Mouse (Mus musculus): ENCODE data around the gene Pom121l2. TPM values are rescaled to one million over a fixed set of nuclear protein-coding genes. Genes with fewer than 3 reads are reported as not detected.
A peak's percentile ranks its signal among the peaks of the same experiment; 100 is the strongest.
"Not testable (repeated sequence)": the region's sequence is repeated elsewhere in the genome, so short reads cannot be mapped to it uniquely, and the experiment has no call there.

Pom121l2 gene
- polyA plus RNA-seq, 1 experiment from 2014 or later: 0.07 TPM

DNA sequence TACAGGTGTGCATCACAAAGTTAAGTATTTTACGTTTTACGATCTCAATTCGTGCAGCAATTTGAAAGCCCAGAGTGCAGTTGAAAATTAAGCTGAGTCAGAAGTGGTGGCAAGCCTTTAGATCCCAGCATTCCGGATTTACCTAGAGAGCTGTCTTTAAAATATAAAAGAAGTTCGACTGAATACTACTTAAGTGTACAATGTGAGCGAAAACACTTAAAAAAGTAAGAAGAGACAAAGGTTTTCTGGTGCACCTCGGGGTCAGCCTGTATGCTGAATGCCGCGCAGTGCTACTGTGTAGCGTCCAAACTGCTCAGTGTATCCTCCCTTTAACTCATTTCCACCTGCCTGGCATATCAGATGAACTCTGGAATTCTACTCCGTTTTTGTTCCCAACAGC, 40.6 kb downstream of the Pom121l2 start:
- H3K27ac ChIP-seq (replicated peaks): peak overlapping the region; percentile 50
- peak overlapping the region; percentile 78 for H3K4me2 ChIP-seq
- ATAC-seq (ENCODE audit: extremely low read depth, insufficient number of reproducible peaks, low FRiP score, low TSS enrichment): no peak
- H3K9ac ChIP-seq: peak overlapping the region; percentile 81
- no peaks in the 10 kb centered on the region for H3K36me3 ChIP-seq
- no peaks in the 10 kb centered on the region for H3K9me3 ChIP-seq
- WGBS: 0% methylated on average over 11 of the region's 11 CpGs
- H3K4me1 ChIP-seq: peaks cover 5% of the 10 kb centered on the region; the same call in 1 of the 2 replicates
- peaks cover 20% of the 10 kb centered on the region for H3K27me3 ChIP-seq (replicated peaks)
- H3K4me3 ChIP-seq: peak overlapping the region; percentile 67

- WGBS: under 1% methylated on average over 9 of the region's 9 CpGs
- no peak; the same call in 1 of the 2 replicates for ATAC-seq (ENCODE audit: extremely low read depth, insufficient number of reproducible peaks, low FRiP score, low TSS enrichment)
- H3K27ac ChIP-seq (replicated peaks): peak overlapping the region; percentile 50
Measured at GRCm38 (mm10) chr13:22022241-22022640, 41.2 kb downstream of the Pom121l2 start.

GRCm38 (mm10) chr13:22026058-22027031, 45.4 kb downstream of the Pom121l2 start:
- no peaks in the 10 kb centered on the region for H3K9me3 ChIP-seq
- H3K27ac ChIP-seq (replicated peaks): peak overlapping the region; percentile 25; the same call in 1 of the 2 replicates
- H3K36me3 ChIP-seq: no peaks in the 10 kb centered on the region
- H3K27me3 ChIP-seq (replicated peaks): no peaks in the 10 kb centered on the region
- H3K9ac ChIP-seq: peak overlapping the region; percentile 84
- H3K4me3 ChIP-seq: peak overlapping the region; percentile 67
- ATAC-seq (ENCODE audit: extremely low read depth, insufficient number of reproducible peaks, low FRiP score, low TSS enrichment): no peak
- 1% methylated on average over 35 of the region's 35 CpGs for WGBS
- peaks cover 12% of the 10 kb centered on the region for H3K4me1 ChIP-seq
- H3K4me2 ChIP-seq: peak overlapping the region; percentile 69

More at GRCm38 (mm10) chr13:22022241-22022640, 41.2 kb downstream of the Pom121l2 start:
- Histone ChIP-seq H3K4me1 (peaks cover 5% of the 10 kb centered on the region; the same call in 1 of the 2 replicates), H3K27me3 (replicated peaks) (peaks cover 19% of the 10 kb centered on the region), H3K4me3 (peak overlapping the region; percentile 67), H3K9ac (peak overlapping the region; percentile 81), H3K4me2 (peak overlapping the region; percentile 78), H3K9me3 (no peaks in the 10 kb centered on the region), H3K36me3 (no peaks in the 10 kb centered on the region)

- ATAC-seq (ENCODE audit: extremely low read depth, insufficient number of reproducible peaks, low FRiP score, low TSS enrichment): peak; percentile 80
- WGBS: 1% methylated on average over 40 of the region's 40 CpGs
Measured at GRCm38 (mm10) chr13:22028673-22029460, 47.9 kb downstream of the Pom121l2 start.

DNA sequence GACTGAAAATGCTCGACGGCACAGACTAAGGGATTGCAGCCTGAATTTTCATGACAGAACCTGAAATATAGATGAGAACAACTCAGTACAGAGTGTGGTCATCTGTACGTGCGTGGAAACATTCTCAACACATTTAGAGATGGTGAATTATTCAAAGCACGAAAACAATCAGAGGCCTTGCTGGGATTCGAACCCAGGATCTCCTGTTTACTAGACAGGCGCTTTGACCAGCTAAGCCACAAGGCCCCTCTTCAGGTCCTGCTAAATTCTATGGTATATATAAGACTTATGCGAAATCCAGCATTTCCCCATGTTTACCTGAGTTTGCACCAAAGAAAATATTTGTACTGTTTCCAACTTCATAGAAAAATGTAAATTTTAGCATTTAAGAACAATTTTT, 48.9 kb downstream of the Pom121l2 start:
- H3K27ac ChIP-seq (replicated peaks): no peak overlapping the region
- no peaks in the 10 kb centered on the region for H3K27me3 ChIP-seq (replicated peaks)
- H3K9me3 ChIP-seq: no peaks in the 10 kb centered on the region
- H3K4me1 ChIP-seq: peaks cover 27% of the 10 kb centered on the region
- 32% methylated on average over 8 of the region's 8 CpGs for WGBS
- no peak overlapping the region for H3K4me3 ChIP-seq
- no peak for ATAC-seq (ENCODE audit: extremely low read depth, insufficient number of reproducible peaks, low FRiP score, low TSS enrichment)
- no peak overlapping the region for H3K9ac ChIP-seq
- peak overlapping the region; percentile 70; the same call in 1 of the 2 replicates for H3K4me2 ChIP-seq
- no peaks in the 10 kb centered on the region for H3K36me3 ChIP-seq

More at GRCm38 (mm10) chr13:22028673-22029460, 47.9 kb downstream of the Pom121l2 start:
- Histone ChIP-seq H3K4me3 (peak overlapping the region; percentile 61), H3K9me3 (no peaks in the 10 kb centered on the region), H3K4me2 (peak overlapping the region; percentile 70), H3K27ac (replicated peaks) (peak overlapping the region; percentile 77), H3K9ac (peak overlapping the region; percentile 84), H3K4me1 (peaks cover 16% of the 10 kb centered on the region), H3K36me3 (no peaks in the 10 kb centered on the region), H3K27me3 (replicated peaks) (no peaks in the 10 kb centered on the region)

DNA sequence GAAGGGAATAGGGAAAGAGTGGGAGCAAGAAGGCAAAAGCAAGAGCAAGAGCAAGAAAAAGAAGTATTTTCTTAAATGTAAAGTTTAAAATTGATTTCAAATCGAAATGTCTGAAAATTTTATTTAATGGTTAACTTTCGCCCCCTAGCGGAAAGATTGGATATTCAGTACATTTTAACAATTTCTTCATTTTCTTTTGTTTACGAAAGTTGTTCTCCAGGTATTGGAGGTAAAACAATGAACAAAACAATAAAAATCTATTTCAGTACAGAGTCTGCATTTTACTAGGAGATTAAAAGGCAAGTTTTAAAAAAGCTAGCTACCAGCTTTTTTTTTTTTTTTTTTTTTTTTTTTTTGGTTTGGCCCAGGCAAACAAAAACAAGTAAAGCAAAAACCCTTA, 49.5 kb downstream of the Pom121l2 start:
- no peaks in the 10 kb centered on the region for H3K9me3 ChIP-seq
- H3K9ac ChIP-seq: no peak overlapping the region
- H3K27ac ChIP-seq (replicated peaks): no peak overlapping the region
- WGBS: 15% methylated on average over 4 of the region's 4 CpGs
- H3K27me3 ChIP-seq (replicated peaks): no peaks in the 10 kb centered on the region
- H3K4me2 ChIP-seq: no peak overlapping the region
- H3K36me3 ChIP-seq: no peaks in the 10 kb centered on the region
- ATAC-seq (ENCODE audit: extremely low read depth, insufficient number of reproducible peaks, low FRiP score, low TSS enrichment): no peak
- H3K4me3 ChIP-seq: no peak overlapping the region
- H3K4me1 ChIP-seq: peaks cover 27% of the 10 kb centered on the region

DNA sequence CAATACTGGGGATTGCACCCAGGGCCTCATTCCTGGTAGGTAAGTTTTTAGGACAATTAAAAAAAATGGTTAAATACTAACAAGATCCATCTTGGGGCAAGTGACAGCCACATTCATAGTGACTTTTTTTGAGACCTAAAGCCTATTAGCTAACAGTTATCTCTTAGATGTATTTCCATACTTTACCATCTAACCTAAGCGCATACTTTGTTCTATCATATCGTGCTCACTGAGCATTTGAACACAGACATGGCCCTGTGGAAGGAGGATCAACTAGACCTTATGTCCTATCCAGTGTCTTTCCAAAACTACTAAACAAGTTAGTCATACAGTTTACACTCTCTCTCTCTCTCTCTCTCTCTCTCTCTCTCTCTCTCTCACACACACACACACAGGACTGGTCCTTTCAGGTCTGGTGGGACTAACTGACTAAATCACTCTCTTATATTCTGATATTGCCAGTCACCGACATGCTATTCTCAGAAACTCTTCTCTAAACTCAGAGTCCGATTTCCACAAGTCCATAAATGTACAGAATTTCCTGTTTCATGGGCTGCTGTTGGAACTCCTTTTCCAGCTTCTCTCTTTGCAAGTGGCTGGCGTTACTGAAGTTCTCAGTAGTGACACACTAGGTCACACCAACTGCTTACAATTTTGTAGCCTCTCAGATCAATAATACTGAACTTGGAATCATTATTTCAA, 52.9 kb downstream of the Pom121l2 start:
- WGBS: 52% methylated on average over 5 of the region's 5 CpGs
- Histone ChIP-seq H3K9me3 (no peaks in the 10 kb centered on the region), H3K27me3 (replicated peaks) (no peaks in the 10 kb centered on the region), H3K4me3 (peak overlapping the region; percentile 53), H3K36me3 (no peaks in the 10 kb centered on the region), H3K27ac (replicated peaks) (0 out of 2 replicates have a peak overlapping the region, but pooled peaks have one; percentile 80), H3K9ac (peak overlapping the region; percentile 84), H3K4me2 (peak overlapping the region; percentile 78), H3K4me1 (peaks cover 37% of the 10 kb centered on the region)
- ATAC-seq (ENCODE audit: extremely low read depth, insufficient number of reproducible peaks, low FRiP score, low TSS enrichment): no peak

DNA sequence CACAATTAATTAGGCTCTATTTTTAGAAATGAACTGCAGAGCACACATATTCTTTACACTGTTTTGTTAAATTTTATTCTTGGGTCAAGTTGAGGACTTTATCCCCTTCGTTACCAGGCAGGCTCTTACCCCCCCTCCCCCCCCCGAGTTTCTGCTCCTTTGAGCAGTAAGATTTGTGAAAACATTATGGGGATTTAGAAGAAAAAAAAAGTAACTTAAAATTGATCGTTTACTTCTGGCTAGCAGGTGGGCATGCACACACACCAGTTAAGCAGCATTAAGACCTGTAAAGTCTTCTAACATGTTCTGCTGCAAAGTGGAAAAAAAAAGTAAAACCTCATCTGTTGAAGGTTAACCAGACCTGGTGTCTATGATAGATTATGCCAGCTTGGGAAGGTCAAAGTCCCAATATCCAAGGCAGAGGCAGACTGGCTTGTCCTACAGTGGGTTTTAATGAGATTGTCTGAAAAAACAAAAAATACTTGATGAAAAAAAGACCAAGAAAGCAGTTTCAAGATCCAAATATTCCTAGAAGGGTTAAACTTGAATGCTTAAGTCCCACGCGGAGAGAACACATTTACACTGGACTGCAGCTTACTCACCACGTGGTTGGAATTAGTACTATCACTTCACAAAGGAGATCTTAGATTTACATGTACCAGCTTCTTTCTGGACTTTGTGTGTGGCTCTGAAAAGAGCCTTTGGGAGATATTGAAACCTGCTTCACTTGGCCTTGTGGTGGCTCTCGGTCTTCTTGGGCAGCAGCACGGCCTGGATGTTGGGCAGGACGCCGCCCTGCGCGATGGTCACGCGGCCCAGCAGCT, 53.7 kb downstream of the Pom121l2 start:
- Histone ChIP-seq H3K27me3 (replicated peaks) (no peaks in the 10 kb centered on the region), H3K9me3 (no peaks in the 10 kb centered on the region), H3K4me3 (peak overlapping the region; percentile 53), H3K36me3 (no peaks in the 10 kb centered on the region), H3K9ac (peak overlapping the region; percentile 84), H3K27ac (replicated peaks) (peak overlapping the region; percentile 80), H3K4me2 (peak overlapping the region; percentile 78), H3K4me1 (peaks cover 32% of the 10 kb centered on the region)
- no peak; the same call in 1 of the 2 replicates for ATAC-seq (ENCODE audit: extremely low read depth, insufficient number of reproducible peaks, low FRiP score, low TSS enrichment)
- under 1% methylated on average over 14 of the region's 14 CpGs for WGBS

DNA sequence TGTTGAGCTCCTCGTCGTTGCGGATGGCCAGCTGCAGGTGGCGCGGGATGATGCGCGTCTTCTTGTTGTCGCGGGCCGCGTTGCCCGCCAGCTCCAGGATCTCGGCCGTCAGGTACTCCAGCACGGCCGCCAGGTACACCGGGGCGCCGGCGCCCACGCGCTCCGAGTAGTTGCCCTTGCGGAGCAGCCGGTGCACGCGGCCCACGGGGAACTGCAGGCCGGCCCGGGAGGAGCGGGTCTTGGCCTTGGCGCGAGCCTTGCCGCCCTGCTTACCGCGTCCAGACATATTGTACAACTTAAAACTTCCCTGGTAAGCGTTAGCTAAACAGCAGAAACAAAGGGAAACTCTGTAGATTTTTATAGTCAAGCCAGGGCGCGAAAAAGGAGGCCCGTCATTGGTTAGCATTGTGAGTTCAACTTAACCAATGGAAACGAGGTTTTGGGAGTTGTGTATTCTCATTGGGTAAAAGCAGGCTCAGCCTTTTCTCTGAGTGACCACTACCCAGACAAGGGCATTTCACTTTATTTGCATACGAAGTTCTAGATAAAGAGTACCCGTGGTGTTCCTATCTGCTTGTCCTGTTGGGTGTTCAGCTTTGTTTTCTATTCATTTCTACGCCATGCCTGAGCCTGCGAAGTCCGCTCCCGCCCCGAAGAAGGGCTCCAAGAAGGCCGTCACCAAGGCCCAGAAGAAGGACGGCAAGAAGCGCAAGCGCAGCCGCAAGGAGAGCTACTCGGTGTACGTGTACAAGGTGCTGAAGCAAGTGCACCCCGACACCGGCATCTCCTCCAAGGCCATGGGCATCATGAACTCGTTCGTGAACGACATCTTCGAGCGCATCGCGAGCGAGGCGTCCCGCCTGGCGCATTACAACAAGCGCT, 54.5 kb downstream of the Pom121l2 start, which contains the start of the genes Hist1h2ah and Hist1h2bk:
TSS of gene Hist1h2ah (minus strand) at position 302 of the 882 bp plus-strand sequence.
TSS of gene Hist1h2bk (plus strand) at position 604 of the 882 bp plus-strand sequence.
- ATAC-seq (ENCODE audit: extremely low read depth, insufficient number of reproducible peaks, low FRiP score, low TSS enrichment): peak; percentile 85
- not testable (repeated sequence) for H3K36me3 ChIP-seq; H3K9me3 ChIP-seq; H3K27me3 ChIP-seq (replicated peaks)
- Histone ChIP-seq H3K4me1 (peaks cover 38% of the 10 kb centered on the region), H3K4me2 (peak within 1 kb of the TSS; percentile 78), H3K9ac (peak within 1 kb of the TSS; percentile 84), H3K27ac (replicated peaks) (peak within 1 kb of the TSS; percentile 81), H3K4me3 (peak within 1 kb of the TSS; percentile 53)
- WGBS: 0% methylated on average over 26 of the region's 69 CpGs
